Mouse (Mus musculus) cortical plate, adult 2 months (tissue): ENCODE data around the gene Bcas3.

ENCODE experiments used
- CTCF ChIP-seq: fragments of 200-500 bp; IDR thresholded peaks from 2 replicates; pipeline ENCODE4 v1.5.1; 2011; ENCODE audit warnings: mild to moderate bottlenecking, control low read depth, low read length; ENCODE audit not compliant: insufficient read depth; ENCODE audit errors: extremely low read depth
- POLR2A ChIP-seq: fragments of 200-500 bp; IDR thresholded peaks from 2 replicates; pipeline ENCODE4 v1.6.1; 2011; ENCODE audit warnings: mild to moderate bottlenecking, low read length, control low read depth; ENCODE audit not compliant: insufficient read depth; ENCODE audit errors: extremely low read depth

DNA sequence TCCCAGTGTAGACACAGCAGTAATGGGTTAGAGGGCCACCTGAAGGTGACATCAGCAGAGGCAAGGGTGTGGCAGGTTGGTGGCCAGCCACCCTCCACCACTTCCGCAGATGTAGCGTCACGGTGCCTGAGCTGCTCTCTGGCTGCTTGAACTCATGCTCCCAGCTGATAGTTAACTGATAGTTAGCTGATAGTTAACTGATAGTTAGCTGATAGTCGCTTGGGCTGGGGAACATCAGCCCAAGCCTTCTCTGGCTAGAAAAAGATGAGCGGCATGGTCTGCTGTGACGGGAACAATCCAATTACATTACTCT, 291.7 kb downstream of the Bcas3 start:
- no peak for TF ChIP-seq POLR2A
- no peak for TF ChIP-seq CTCF
